Mouse (Mus musculus) bone marrow, adult 2 months (tissue): ENCODE measurements around the gene Usp31. TPM values are rescaled to one million over a fixed set of nuclear protein-coding genes. Genes with fewer than 3 reads are reported as not detected.

ENCODE experiments used
- H3K27ac ChIP-seq: fragments of 200-500 bp; 2 replicates; pipeline ENCODE4 v1.5.1; 2012; ENCODE audit warnings: low read depth, mild to moderate bottlenecking, control low read depth, inconsistent platforms, low read length; ENCODE audit not compliant: control insufficient read depth, poor library complexity, insufficient read depth
- H3K4me1 ChIP-seq: fragments of 200-500 bp; 2 replicates; pipeline ENCODE4 v1.6.1; 2011; ENCODE audit warnings: low read length; ENCODE audit not compliant: control insufficient read depth, insufficient read depth
- H3K4me3 ChIP-seq: fragments of 200-500 bp; replicated peaks from 2 replicates; pipeline ENCODE3; 2011; ENCODE audit warnings: mild to moderate bottlenecking, low read depth, low read length, control low read depth; ENCODE audit not compliant: control insufficient read depth
- CTCF ChIP-seq: fragments of 200-500 bp; IDR thresholded peaks from 2 replicates; pipeline ENCODE4 v1.5.1; 2011; ENCODE audit warnings: low read length, control low read depth; ENCODE audit not compliant: control insufficient read depth, insufficient read depth
- POLR2A ChIP-seq: fragments of 200-500 bp; IDR thresholded peaks from 2 replicates; pipeline ENCODE4 v1.6.1; 2011; ENCODE audit warnings: low read depth, mild to moderate bottlenecking, control low read depth, low read length, borderline replicate concordance; ENCODE audit not compliant: control insufficient read depth
- WGBS: fragments of 180-500 bp; shearing (Covaris S2); methylation state at CpG from one replicate; pipeline ENCODE4 v1.1.7; 2018; 5-methylcytosine and 5-hydroxymethylcytosine counted together
- polyA plus RNA-seq: library from polyadenylated mRNA; stranded (reverse); fragments of >200 nt; gene quantifications from 2 replicates; pipeline ENCODE4 v1.2.4, GENCODE M21; 2011; ENCODE audit warnings: low replicate concordance; ENCODE audit not compliant: missing spikeins, insufficient read depth, insufficient read length

Usp31 gene
- polyA plus RNA-seq, 1 experiment: 4.1 TPM

GRCm38 (mm10) chr7:121689338-121689737 is 17.7 kb downstream of the Usp31 start:
- Histone ChIP-seq H3K4me1 (no peaks in the 10 kb centered on the region), H3K27ac (no peak overlapping the region)
- TF ChIP-seq CTCF (no peak), POLR2A (no peak)

GRCm38 (mm10) chr7:121685140-121685984 is 21.7 kb downstream of the Usp31 start:
- 85% methylated on average over 5 of the region's 5 CpGs for WGBS
- H3K4me3 ChIP-seq: no peak overlapping the region
- TF ChIP-seq POLR2A: no peak
- no peak for TF ChIP-seq CTCF
- no peaks in the 10 kb centered on the region for H3K4me1 ChIP-seq
- H3K27ac ChIP-seq: no peak overlapping the region

More at GRCm38 (mm10) chr7:121689338-121689737, 17.7 kb downstream of the Usp31 start:
- H3K4me3 ChIP-seq: no peak overlapping the region

- no peak overlapping the region for H3K27ac ChIP-seq
- TF ChIP-seq POLR2A (no peak), CTCF (no peak)
- H3K4me1 ChIP-seq: no peaks in the 10 kb centered on the region
- H3K4me3 ChIP-seq: no peak overlapping the region
Observed at GRCm38 (mm10) chr7:121681191-121681590, 25.9 kb downstream of the Usp31 start.

GRCm38 (mm10) chr7:121677105-121677753 is 29.8 kb downstream of the Usp31 start:
- no peak overlapping the region for H3K4me3 ChIP-seq
- H3K27ac ChIP-seq: no peak overlapping the region
- H3K4me1 ChIP-seq: no peaks in the 10 kb centered on the region
- 77% methylated on average over 4 of the region's 4 CpGs for WGBS
- TF ChIP-seq POLR2A (no peak), CTCF (no peak)

GRCm38 (mm10) chr7:121660705-121661104 is 46.3 kb downstream of the Usp31 start:
- 79% methylated on average over 1 of the region's 1 CpGs for WGBS
- Histone ChIP-seq H3K27ac (no peak overlapping the region), H3K4me3 (no peak overlapping the region), H3K4me1 (no peaks in the 10 kb centered on the region)
- TF ChIP-seq POLR2A (no peak), CTCF (no peak)

- Histone ChIP-seq H3K4me3 (no peak overlapping the region), H3K4me1 (no peaks in the 10 kb centered on the region), H3K27ac (no peak overlapping the region)
- TF ChIP-seq CTCF: no peak
- no peak for TF ChIP-seq POLR2A
- 69% methylated on average over 7 of the region's 7 CpGs for WGBS
Observed at GRCm38 (mm10) chr7:121658866-121659265, 48.2 kb downstream of the Usp31 start.

GRCm38 (mm10) chr7:121654675-121655074 is 52.4 kb downstream of the Usp31 start:
- Histone ChIP-seq H3K4me1 (no peaks in the 10 kb centered on the region), H3K27ac (no peak overlapping the region)
- 81% methylated on average over 2 of the region's 2 CpGs for WGBS

GRCm38 (mm10) chr7:121652629-121653028 is 54.4 kb downstream of the Usp31 start:
- TF ChIP-seq CTCF: no peak
- TF ChIP-seq POLR2A: no peak
- no peak overlapping the region for H3K27ac ChIP-seq
- no peaks in the 10 kb centered on the region for H3K4me1 ChIP-seq
- H3K4me3 ChIP-seq: no peak overlapping the region
- 95% methylated on average over 2 of the region's 2 CpGs for WGBS

More at GRCm38 (mm10) chr7:121654675-121655074, 52.4 kb downstream of the Usp31 start:
- TF ChIP-seq POLR2A (no peak), CTCF (no peak)
- no peak overlapping the region for H3K4me3 ChIP-seq

- WGBS: 92% methylated on average over 3 of the region's 3 CpGs
- Histone ChIP-seq H3K4me3 (no peak overlapping the region), H3K4me1 (no peaks in the 10 kb centered on the region), H3K27ac (no peak overlapping the region)
- TF ChIP-seq CTCF (no peak), POLR2A (no peak)
Observed at GRCm38 (mm10) chr7:121650724-121651123, 56.3 kb downstream of the Usp31 start.
